Mouse (Mus musculus): Measurements from ENCODE around the gene Krtdap. TPM values are rescaled to one million over a fixed set of nuclear protein-coding genes. Genes with fewer than 3 reads are reported as not detected.
A peak's percentile ranks its signal among the peaks of the same experiment; 100 is the strongest.
"Not testable (repeated sequence)": the region's sequence is repeated elsewhere in the genome, so short reads cannot be mapped to it uniquely, and the experiment has no call there.

The Krtdap gene
- polyA plus RNA-seq, 1 experiment from 2014 or later: 3.8 TPM

GRCm38 (mm10) chr7:30820854-30821445, 33.3 kb downstream of the Krtdap start:
- H3K4me2 ChIP-seq: no peak overlapping the region
- H3K4me1 ChIP-seq (replicated peaks): no peaks in the 10 kb centered on the region
- peaks cover 4% of the 10 kb centered on the region for H3K27me3 ChIP-seq
- ATAC-seq (replicated peaks; ENCODE audit: insufficient number of reproducible peaks, insufficient read depth, low FRiP score, low read depth): no peak
- H3K4me3 ChIP-seq: no peak overlapping the region
- no peaks in the 10 kb centered on the region for H3K9me3 ChIP-seq (replicated peaks)
- H3K27ac ChIP-seq: no peak overlapping the region
- no peak overlapping the region for H3K9ac ChIP-seq
- no peaks in the 10 kb centered on the region for H3K36me3 ChIP-seq
- 64% methylated on average over 7 of the region's 7 CpGs for WGBS

GRCm38 (mm10) chr7:30821532-30821931, 33.8 kb downstream of the Krtdap start:
- Histone ChIP-seq H3K4me3 (no peak overlapping the region), H3K27ac (no peak overlapping the region), H3K27me3 (peaks cover 4% of the 10 kb centered on the region), H3K4me1 (replicated peaks) (no peaks in the 10 kb centered on the region), H3K4me2 (no peak overlapping the region), H3K9ac (no peak overlapping the region), H3K36me3 (no peaks in the 10 kb centered on the region), H3K9me3 (replicated peaks) (no peaks in the 10 kb centered on the region)
- WGBS: 58% methylated on average over 5 of the region's 5 CpGs
- no peak for ATAC-seq (replicated peaks; ENCODE audit: insufficient number of reproducible peaks, insufficient read depth, low FRiP score, low read depth)

GRCm38 (mm10) chr7:30823675-30824074, 36.0 kb downstream of the Krtdap start, which contains the start of gene Ffar2:
TSS of gene Ffar2 (minus strand) at chr7:30823775.
- WGBS: 88% methylated on average over 18 of the region's 18 CpGs
- no peak for ATAC-seq (replicated peaks; ENCODE audit: insufficient number of reproducible peaks, insufficient read depth, low FRiP score, low read depth)

GRCm38 (mm10) chr7:30824306-30824705, 36.6 kb downstream of the Krtdap start:
- Histone ChIP-seq H3K9me3 (replicated peaks) (no peaks in the 10 kb centered on the region), H3K9ac (no peak overlapping the region), H3K4me1 (replicated peaks) (no peaks in the 10 kb centered on the region), H3K27me3 (no peaks in the 10 kb centered on the region; the same call in 1 of the 2 replicates), H3K4me3 (no peak overlapping the region), H3K4me2 (no peak overlapping the region), H3K36me3 (no peaks in the 10 kb centered on the region), H3K27ac (no peak overlapping the region)
- no peak for ATAC-seq (replicated peaks; ENCODE audit: insufficient number of reproducible peaks, insufficient read depth, low FRiP score, low read depth)
- 92% methylated on average over 3 of the region's 3 CpGs for WGBS

More at GRCm38 (mm10) chr7:30823675-30824074, 36.0 kb downstream of the Krtdap start, which contains the start of gene Ffar2:
- H3K9me3 ChIP-seq (replicated peaks): no peaks in the 10 kb centered on the region
- H3K9ac ChIP-seq: no peak within 1 kb of the TSS
- no peak within 1 kb of the TSS for H3K4me3 ChIP-seq
- no peaks in the 10 kb centered on the region; the same call in 1 of the 2 replicates for H3K27me3 ChIP-seq
- H3K27ac ChIP-seq: no peak within 1 kb of the TSS
- no peaks in the 10 kb centered on the region for H3K4me1 ChIP-seq (replicated peaks)
- no peaks in the 10 kb centered on the region for H3K36me3 ChIP-seq
- H3K4me2 ChIP-seq: no peak within 1 kb of the TSS

GRCm38 (mm10) chr7:30826660-30827059, 39.0 kb downstream of the Krtdap start:
- Histone ChIP-seq H3K27ac (no peak overlapping the region), H3K4me3 (no peak overlapping the region), H3K36me3 (no peaks in the 10 kb centered on the region), H3K4me2 (no peak overlapping the region), H3K9me3 (replicated peaks) (no peaks in the 10 kb centered on the region), H3K4me1 (replicated peaks) (no peaks in the 10 kb centered on the region), H3K27me3 (no peaks in the 10 kb centered on the region), H3K9ac (no peak overlapping the region)
- WGBS: 87% methylated on average over 10 of the region's 10 CpGs
- ATAC-seq (replicated peaks; ENCODE audit: insufficient number of reproducible peaks, insufficient read depth, low FRiP score, low read depth): no peak

- not testable (repeated sequence) for H3K9me3 ChIP-seq (replicated peaks); H3K4me2 ChIP-seq; H3K9ac ChIP-seq; H3K4me3 ChIP-seq; H3K27ac ChIP-seq; ATAC-seq (replicated peaks; ENCODE audit: insufficient number of reproducible peaks, insufficient read depth, low FRiP score, low read depth); H3K4me1 ChIP-seq (replicated peaks); H3K27me3 ChIP-seq; H3K36me3 ChIP-seq
These were observed 41.2 kb downstream of the Krtdap start for GRCm38 (mm10) chr7:30828871-30829270.

- no peaks in the 10 kb centered on the region for H3K4me1 ChIP-seq (replicated peaks)
- H3K27me3 ChIP-seq: no peaks in the 10 kb centered on the region
- no peak overlapping the region for H3K4me2 ChIP-seq
- no peak for ATAC-seq (replicated peaks; ENCODE audit: insufficient number of reproducible peaks, insufficient read depth, low FRiP score, low read depth)
- H3K27ac ChIP-seq: no peak overlapping the region
- WGBS: 66% methylated on average over 3 of the region's 3 CpGs
- no peaks in the 10 kb centered on the region for H3K9me3 ChIP-seq (replicated peaks)
- H3K4me3 ChIP-seq: no peak overlapping the region
- H3K9ac ChIP-seq: no peak overlapping the region
- no peaks in the 10 kb centered on the region for H3K36me3 ChIP-seq
These were observed 41.7 kb downstream of the Krtdap start for GRCm38 (mm10) chr7:30829428-30829827.

GRCm38 (mm10) chr7:30832261-30832660, 44.6 kb downstream of the Krtdap start:
- H3K9me3 ChIP-seq (replicated peaks): no peaks in the 10 kb centered on the region
- H3K4me2 ChIP-seq: 0 out of 2 replicates have a peak overlapping the region, but pooled peaks have one; percentile 16
- no peaks in the 10 kb centered on the region for H3K36me3 ChIP-seq
- H3K9ac ChIP-seq: no peak overlapping the region
- no peak overlapping the region for H3K4me3 ChIP-seq
- H3K27me3 ChIP-seq: no peaks in the 10 kb centered on the region
- H3K4me1 ChIP-seq (replicated peaks): no peaks in the 10 kb centered on the region
- no peak overlapping the region for H3K27ac ChIP-seq
- ATAC-seq (replicated peaks; ENCODE audit: insufficient number of reproducible peaks, insufficient read depth, low FRiP score, low read depth): no peak
- 54% methylated on average over 17 of the region's 17 CpGs for WGBS

GRCm38 (mm10) chr7:30832684-30833083, 45.0 kb downstream of the Krtdap start:
- H3K27me3 ChIP-seq; H3K9me3 ChIP-seq (replicated peaks); H3K4me3 ChIP-seq; ATAC-seq (replicated peaks; ENCODE audit: insufficient number of reproducible peaks, insufficient read depth, low FRiP score, low read depth); H3K27ac ChIP-seq; H3K4me1 ChIP-seq (replicated peaks); H3K9ac ChIP-seq; H3K36me3 ChIP-seq: not testable (repeated sequence)
- 19% methylated on average over 9 of the region's 11 CpGs for WGBS
- H3K4me2 ChIP-seq: 0 out of 2 replicates have a peak overlapping the region, but pooled peaks have one; percentile 16

GRCm38 (mm10) chr7:30837277-30837676, 49.6 kb downstream of the Krtdap start:
- no peak overlapping the region for H3K27ac ChIP-seq
- H3K9me3 ChIP-seq (replicated peaks): no peaks in the 10 kb centered on the region
- no peak for ATAC-seq (replicated peaks; ENCODE audit: insufficient number of reproducible peaks, insufficient read depth, low FRiP score, low read depth)
- H3K4me3 ChIP-seq: no peak overlapping the region
- H3K27me3 ChIP-seq: no peaks in the 10 kb centered on the region
- H3K9ac ChIP-seq: no peak overlapping the region
- no peak overlapping the region for H3K4me2 ChIP-seq
- peaks cover 5% of the 10 kb centered on the region; the same call in 1 of the 2 replicates for H3K4me1 ChIP-seq (replicated peaks)
- H3K36me3 ChIP-seq: no peaks in the 10 kb centered on the region

GRCm38 (mm10) chr7:30840306-30840705, 52.6 kb downstream of the Krtdap start:
- no peak overlapping the region for H3K9ac ChIP-seq
- ATAC-seq (replicated peaks; ENCODE audit: insufficient number of reproducible peaks, insufficient read depth, low FRiP score, low read depth): no peak

More at GRCm38 (mm10) chr7:30840306-30840705, 52.6 kb downstream of the Krtdap start:
- Histone ChIP-seq H3K36me3 (no peaks in the 10 kb centered on the region), H3K9me3 (replicated peaks) (no peaks in the 10 kb centered on the region), H3K27me3 (no peaks in the 10 kb centered on the region), H3K27ac (no peak overlapping the region), H3K4me2 (no peak overlapping the region), H3K4me1 (replicated peaks) (peaks cover 5% of the 10 kb centered on the region; the same call in 1 of the 2 replicates), H3K4me3 (no peak overlapping the region)
- WGBS: 46% methylated on average over 3 of the region's 3 CpGs

Data from heart, embryonic 15.5 days (tissue).